Mouse (Mus musculus) c-Kit-negative CD71-positive TER-119-positive erythroid progenitor cells, embryonic 14.5 days (primary cell): ENCODE data around the gene Fignl1.

Experiments used
- DNase-seq: peaks from one replicate; pipeline ENCODE4 v3.0.0-alpha.2; 2013; ENCODE audit warnings: low read depth, low spot score

Fignl1 gene

DNA sequence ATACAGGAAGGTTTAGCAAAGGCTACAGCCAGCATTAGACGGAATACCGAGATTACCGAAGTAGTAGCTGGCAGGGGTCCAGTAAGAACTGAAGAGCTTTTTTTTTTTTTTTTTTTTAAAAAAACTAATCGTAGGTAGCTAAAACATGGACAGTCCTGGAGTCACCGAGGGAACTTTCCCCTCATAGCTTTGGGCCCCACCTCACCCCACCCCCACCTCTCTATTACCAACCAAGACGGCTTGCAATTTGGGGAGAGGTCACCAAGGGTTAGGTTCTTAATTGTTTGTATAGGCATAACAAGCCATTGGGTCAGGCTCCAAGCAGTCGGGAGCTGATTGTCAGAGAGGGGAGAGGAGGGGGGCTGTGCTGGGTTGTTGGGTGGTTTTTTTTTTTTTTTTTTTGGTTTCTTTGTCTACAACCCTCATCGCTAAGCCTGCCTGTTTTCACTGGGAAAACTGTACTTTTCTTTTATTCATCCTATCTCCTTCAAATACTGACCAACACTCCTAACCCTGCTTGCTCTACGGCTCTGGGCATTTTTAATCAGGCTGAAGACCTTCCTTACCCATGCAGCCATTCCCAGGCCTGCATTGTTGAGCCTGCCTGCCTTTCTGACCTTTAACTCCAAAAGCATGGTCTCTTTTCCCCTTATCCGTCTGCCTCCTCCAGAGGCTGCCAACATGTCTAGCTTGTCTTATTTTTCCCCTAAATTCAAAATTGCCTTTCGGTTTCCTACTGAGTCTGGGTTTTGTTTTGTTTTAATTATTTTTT lies 828 bp upstream of the Fignl1 start:
- DNase-seq = no peak

DNA sequence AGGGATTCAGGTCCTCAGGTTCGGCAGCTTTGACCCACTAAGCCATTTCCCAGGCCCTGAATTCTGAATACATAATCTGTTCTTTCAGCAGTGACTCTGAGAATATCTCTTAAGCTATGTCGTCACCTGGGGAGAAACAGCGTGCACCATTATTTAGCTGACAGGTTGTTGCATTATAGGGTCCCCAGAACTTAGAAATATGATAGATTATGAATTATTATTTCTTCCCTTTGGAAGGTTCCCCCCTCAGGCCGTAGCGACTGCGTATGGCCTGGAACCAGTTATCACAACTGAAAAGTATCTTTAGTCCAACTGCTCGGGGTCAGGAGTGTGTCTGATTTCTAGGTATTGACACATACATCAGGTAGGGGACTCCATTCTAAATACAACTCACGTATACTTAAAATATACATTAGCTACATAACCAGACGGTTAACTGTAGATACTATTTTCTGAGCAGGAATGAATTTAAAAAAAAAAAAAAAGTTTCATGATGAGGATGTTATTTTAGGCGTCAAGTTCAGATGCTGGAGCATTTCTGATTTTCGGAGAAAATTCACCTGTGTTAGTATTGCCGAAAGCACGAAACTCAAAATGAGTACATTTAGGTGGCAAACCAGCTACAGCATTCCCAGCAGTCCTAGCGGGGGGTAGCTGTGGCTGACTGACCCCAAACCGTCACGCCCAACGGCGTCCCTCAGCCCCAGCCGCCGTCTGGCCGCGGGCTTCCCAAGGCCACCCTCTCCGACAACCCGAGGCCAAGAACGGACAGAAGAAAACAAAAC lies 535 bp downstream of the Fignl1 start:
- no peak for DNase-seq

GRCm38 (mm10) chr11:11805951-11806350 lies 2.8 kb downstream of the Fignl1 start:
- DNase-seq = no peak

DNA sequence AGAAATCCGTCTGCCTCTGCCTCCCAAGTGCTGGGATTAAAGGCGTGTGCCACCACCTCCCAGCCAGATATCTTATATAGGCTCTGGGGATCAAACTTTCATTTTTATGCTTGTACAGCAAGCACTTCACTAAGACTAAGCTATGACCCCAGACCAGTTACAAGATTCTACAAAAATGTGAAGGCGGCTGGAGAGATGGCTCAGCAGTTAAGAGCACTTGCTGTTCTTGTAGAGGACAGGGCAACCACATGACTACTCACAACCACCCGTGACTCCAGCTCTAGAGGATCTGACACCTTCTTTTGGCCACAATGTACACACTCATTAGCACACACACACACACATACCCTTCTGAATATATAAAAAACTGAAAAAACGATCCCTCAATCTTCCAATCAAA lies 4.3 kb downstream of the Fignl1 start:
- DNase-seq = no peak

DNA sequence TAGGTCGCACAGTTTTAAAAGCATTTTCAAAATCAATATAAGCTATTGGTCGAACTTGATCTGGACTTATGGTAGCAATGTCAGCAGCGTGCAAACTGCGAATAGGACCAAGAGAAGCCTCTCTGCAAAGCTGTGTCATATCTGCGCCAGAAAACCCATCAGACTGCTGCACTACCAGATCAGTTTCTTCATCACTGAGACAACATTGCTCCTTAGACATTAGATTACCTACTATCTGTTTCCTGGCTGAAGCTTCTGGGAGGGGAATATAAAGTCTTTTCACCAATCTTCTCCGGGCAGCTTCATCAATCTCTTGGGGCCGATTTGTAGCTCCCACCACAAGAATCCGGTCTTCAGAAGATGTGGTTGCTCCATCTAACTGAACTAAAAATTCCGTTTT lies 7.7 kb downstream of the Fignl1 start:
- no peak for DNase-seq

DNA sequence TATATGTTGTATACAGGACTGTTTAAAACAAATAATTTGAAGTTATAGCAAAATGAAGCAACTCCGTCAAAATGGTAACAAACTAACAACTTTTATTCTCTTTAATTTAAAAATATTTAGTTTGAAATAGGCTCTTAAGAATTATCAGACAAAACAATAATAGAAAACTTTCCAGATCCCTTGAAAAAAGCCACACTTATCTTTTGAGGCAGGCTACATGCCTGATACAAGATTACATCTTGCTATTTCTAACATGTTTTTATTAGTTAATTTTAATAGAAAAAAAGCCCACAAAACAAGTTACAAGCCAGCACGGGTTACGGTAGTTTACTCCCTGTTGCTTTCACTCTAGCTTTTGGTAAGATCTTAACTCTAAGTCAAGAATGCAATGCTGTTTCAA lies 8.5 kb downstream of the Fignl1 start:
- no peak for DNase-seq

- no peak for DNase-seq
Observed at GRCm38 (mm10) chr11:11798690-11799089, 10.1 kb downstream of the Fignl1 start.

- no peak for DNase-seq
Observed at GRCm38 (mm10) chr11:11794626-11795025, 14.1 kb downstream of the Fignl1 start.

GRCm38 (mm10) chr11:11788521-11788974 lies 20.2 kb downstream of the Fignl1 start:
- peak; percentile 64 for DNase-seq

- no peak for DNase-seq
Observed at GRCm38 (mm10) chr11:11785457-11785856, 23.3 kb downstream of the Fignl1 start.

DNA sequence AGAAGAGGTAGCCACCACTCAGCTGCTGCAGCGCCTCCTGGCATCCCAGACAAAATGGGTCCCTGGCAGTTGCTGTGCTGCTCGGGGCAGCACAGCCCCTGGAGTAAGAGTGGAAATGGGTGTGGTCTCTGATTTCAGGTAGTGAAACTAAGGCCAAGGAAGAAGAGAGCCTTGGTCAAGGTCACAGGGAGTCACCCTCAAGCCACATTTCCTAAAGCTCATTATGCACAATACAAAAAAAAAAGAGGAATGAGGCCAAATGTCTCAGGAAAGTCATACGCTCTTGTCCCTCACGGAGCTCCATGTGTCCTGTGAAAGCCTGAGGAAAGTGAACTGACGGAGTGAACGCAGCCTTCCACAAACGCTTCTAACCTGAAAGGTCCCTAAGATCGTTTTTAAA lies 27.0 kb downstream of the Fignl1 start:
- no peak for DNase-seq

DNA sequence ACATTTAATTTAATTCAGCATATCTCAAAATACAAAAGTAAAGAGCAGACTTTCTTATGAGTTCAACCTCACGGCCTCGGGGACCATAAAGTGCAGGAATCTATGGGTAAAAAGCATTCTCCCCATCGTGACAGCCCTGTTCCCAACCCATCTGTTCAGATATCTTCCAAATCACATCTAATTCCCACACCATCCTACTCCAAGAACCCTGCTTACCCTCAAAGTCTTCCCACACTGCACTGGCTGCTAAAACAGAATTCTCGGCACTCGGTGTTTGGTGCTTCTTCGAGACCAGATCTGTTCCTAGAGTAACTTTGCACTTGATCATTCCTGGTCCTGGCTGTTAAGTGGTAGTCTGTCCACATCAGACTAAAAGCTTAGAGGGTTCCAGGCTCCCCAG lies 30.4 kb downstream of the Fignl1 start:
- no peak for DNase-seq

DNA sequence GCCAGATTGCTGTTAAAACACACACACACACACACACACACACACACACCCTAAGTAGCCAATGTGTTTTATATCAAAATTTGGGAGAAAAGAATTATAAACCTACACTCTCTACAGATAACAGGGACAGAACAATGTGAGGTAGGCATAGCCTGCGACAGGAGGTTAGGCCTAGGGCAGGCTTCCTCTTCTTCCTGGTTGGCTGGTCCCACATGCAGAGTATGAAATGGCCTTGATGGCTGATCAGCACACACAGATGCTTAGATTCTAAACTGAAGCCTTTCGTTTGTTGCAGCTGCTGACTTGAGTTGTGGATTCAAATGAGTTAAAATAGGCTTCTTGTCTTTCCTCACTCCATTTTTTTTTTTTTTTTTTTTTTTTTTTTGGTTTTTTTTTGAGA lies 31.0 kb downstream of the Fignl1 start:
- no peak for DNase-seq

DNA sequence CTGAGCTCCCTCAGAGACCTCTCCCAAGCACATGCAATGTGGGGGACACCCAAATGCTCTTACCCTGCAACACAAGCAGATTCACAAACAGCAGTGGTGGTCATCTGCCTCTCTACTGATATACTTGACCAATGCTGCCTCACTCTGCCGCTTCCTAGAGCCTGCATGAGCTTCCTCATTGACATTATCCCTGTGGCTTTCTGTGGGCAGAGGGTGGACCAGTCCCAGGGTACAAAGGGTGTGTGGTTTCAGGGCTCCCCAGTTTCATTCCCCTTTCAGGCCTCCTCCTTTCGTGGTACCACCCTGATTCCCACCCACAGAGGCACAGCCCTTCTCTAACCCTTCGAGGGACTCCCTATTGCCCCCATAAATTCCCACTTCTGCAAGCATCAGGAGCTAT lies 31.5 kb downstream of the Fignl1 start:
- no peak for DNase-seq

GRCm38 (mm10) chr11:11776822-11777174 lies 32.0 kb downstream of the Fignl1 start:
- DNase-seq = no peak

DNA sequence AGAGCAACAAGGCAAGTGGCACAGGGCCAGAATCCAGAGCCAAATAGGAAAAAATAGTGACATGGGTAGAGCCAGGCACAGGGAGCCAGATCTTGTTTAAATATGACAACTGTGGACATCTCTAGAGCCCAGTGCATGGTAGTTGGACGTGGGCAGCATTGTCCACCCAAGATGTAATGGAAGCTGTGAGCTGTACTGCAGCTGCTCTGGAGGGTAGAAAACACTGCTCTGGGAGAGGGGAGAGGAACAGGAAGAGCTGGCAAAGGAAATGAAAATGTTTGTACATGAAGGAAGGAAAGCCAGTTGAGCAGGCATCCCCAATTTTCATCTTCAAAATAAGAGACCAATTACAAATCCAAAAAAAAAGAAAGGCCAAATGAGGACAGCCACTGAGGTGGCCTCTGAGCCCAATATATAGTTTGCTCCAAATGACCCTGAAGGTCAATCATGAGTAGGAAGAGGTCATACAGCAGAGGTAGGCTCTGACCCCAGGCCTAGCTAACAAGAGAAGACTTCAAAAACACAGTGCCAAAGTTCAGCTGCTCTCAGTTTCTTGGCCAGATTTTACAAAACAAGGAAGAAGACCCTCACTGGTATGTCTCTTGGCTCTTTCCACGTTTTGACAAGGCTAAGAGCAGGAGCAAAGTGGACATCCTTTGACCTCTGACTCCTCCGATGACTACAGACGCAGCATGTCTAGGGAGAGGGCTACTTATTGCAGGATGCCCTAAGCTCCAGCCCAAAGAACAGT lies 32.5 kb downstream of the Fignl1 start:
- DNase-seq = no peak

- no peak for DNase-seq
Observed at GRCm38 (mm10) chr11:11774893-11775292, 33.9 kb downstream of the Fignl1 start.

DNA sequence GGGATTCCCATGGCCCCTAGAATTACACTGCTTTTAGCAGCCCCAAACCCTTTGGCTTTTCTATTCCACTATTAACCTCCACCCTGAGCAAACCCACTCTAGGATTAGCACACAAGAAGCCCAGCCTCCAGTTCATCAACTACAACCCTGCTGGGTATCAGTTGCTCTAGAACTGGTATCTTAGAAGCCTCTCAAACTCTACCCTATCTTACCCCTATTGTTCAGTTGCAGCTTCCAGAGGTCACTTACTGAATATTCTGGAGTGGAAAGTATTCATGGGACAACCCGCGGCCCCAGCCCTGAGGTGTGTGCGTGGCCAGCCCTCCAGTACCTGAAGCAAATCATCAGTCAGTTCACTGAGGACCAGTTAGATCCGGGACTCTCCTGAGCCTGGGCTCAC lies 34.4 kb downstream of the Fignl1 start:
- no peak for DNase-seq

DNA sequence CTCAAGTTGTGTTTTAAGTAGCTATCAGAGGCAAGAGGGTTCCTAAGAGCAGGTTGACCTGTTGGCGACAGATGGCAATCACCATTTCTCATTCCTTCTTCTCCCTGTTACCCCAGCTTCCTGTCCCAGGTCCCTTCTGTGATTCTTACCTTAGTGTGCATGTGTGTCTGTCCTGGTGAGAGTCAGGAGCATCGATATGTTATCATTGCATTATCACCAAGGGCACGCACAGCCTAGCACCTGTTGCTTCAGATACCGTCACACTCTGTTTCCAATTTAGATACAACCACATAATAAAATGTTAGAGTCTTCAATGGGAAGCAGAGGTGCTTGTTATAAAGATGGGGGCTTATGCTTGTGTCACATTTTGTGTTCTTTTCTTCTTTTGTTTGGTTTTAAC lies 36.6 kb downstream of the Fignl1 start:
- DNase-seq = no peak

- no peak for DNase-seq
Observed at GRCm38 (mm10) chr11:11770691-11771090, 38.1 kb downstream of the Fignl1 start.

- DNase-seq = no peak
Observed at GRCm38 (mm10) chr11:11769281-11769680, 39.5 kb downstream of the Fignl1 start.

- DNase-seq = no peak
Observed at GRCm38 (mm10) chr11:11768057-11768456, 40.7 kb downstream of the Fignl1 start.
